Mouse (Mus musculus) midbrain, postnatal 0 days (tissue): ENCODE data around the gene Tti1. TPM values are rescaled to one million over a fixed set of nuclear protein-coding genes. Genes with fewer than 3 reads are reported as not detected.

Experiments used
- ATAC-seq: fragments of 200-750 bp; cut with Nextera tagmentation; 2 replicates; pipeline ENCODE4 v1.8.0; 2017; ENCODE audit warnings: moderate number of reproducible peaks, mild to moderate bottlenecking, moderate TSS enrichment, moderate library complexity; ENCODE audit not compliant: low FRiP score
- DNase-seq: peaks from one replicate; pipeline ENCODE4 v3.0.0-alpha.2; 2015; ENCODE audit warnings: low spot score
- H3K27ac ChIP-seq: fragments of 300-500 bp; sonication (generic); 2 replicates; pipeline ENCODE4 v1.5.1; 2014; ENCODE audit warnings: low read depth, mild to moderate bottlenecking, low read length, mixed read lengths
- H3K27me3 ChIP-seq: fragments of 300-500 bp; sonication (generic); 2 replicates; pipeline ENCODE4 v1.6.1; 2014; ENCODE audit warnings: low read length, control low read depth, mixed read lengths; ENCODE audit not compliant: insufficient read depth
- H3K36me3 ChIP-seq: fragments of 300-500 bp; sonication (generic); 2 replicates; pipeline ENCODE4 v1.6.1; 2014; ENCODE audit warnings: low read length, control low read depth, mixed read lengths; ENCODE audit not compliant: insufficient read depth
- H3K4me1 ChIP-seq: fragments of 300-500 bp; sonication (generic); 2 replicates; pipeline ENCODE4 v1.6.1; 2014; ENCODE audit warnings: mild to moderate bottlenecking, control low read depth, antibody characterized with exemption, low read length, mixed read lengths; ENCODE audit not compliant: insufficient read depth
- H3K4me2 ChIP-seq: fragments of 300-500 bp; sonication (generic); 2 replicates; pipeline ENCODE4 v1.6.1; 2014; ENCODE audit warnings: low read depth, mild to moderate bottlenecking, low read length, mixed read lengths; ENCODE audit not compliant: poor library complexity, severe bottlenecking
- H3K4me3 ChIP-seq: fragments of 300-500 bp; sonication (generic); 2 replicates; pipeline ENCODE4 v1.5.1; 2014; ENCODE audit warnings: low read depth, mild to moderate bottlenecking, low read length, moderate library complexity
- H3K9ac ChIP-seq: fragments of 300-500 bp; sonication (generic); replicated peaks from 2 replicates; pipeline ENCODE4 v1.6.1; 2014; ENCODE audit warnings: mild to moderate bottlenecking, low read length, moderate library complexity, mixed read lengths; ENCODE audit not compliant: poor library complexity, severe bottlenecking
- H3K9me3 ChIP-seq: fragments of 300-500 bp; sonication (generic); 2 replicates; pipeline ENCODE4 v1.6.1; 2016; ENCODE audit warnings: low read length, control low read depth
- CTCF ChIP-seq: IDR thresholded peaks from 2 replicates; pipeline ENCODE4 v1.5.1; 2016; ENCODE audit warnings: antibody characterized with exemption, mild to moderate bottlenecking
- WGBS: fragments of 180-500 bp; shearing (Covaris S2); extraction: QIAGEN DNeasy Blood & Tissue Kit; methylation state at CpG from one replicate; pipeline ENCODE4 v1.1.7; 2014; 5-methylcytosine and 5-hydroxymethylcytosine counted together
- polyA plus RNA-seq: library from polyadenylated mRNA; unstranded; fragments of >200 nt; fragmentation: Nextera tagmentation; extraction: Ambion mirVana; gene quantifications from 2 replicates; pipeline ENCODE4 v1.2.1, GENCODE M21; 2015
- total RNA-seq: library from RNA; depleted of rRNA; stranded (reverse); fragments of >200 nt; gene quantifications from 2 replicates; pipeline ENCODE4 v1.2.3, GENCODE M21; 2014

Gene Tti1
- total and polyA plus RNA-seq, 2 experiments from 2014 or later = 9.2 to 13.5 TPM

DNA sequence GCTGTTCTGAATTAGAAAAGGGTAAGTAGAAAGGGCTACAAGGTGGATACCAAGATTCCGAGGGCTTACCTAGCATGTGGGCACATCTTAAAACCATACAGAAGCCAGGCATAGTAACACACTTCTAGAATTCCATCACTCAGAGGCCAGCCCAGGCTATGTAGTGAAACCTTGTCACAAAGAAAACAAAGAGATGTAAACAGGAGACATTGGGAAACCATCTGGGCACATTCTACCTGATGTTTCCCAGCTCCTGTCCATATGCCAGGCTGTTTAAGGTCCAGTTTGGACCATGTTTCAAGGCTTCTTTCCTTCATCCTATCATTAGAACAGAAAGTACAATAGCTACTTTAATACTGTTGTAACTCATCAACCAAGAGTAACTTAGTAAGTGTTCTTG, 9.3 kb upstream of the Tti1 start:
- 88% methylated on average over 1 of the region's 1 CpGs for WGBS
- no peaks in the 10 kb centered on the region for H3K27me3 ChIP-seq
- TF ChIP-seq CTCF = no peak
- H3K27ac ChIP-seq = no peak overlapping the region
- no peak overlapping the region for H3K9ac ChIP-seq
- H3K36me3 ChIP-seq = peaks cover 18% of the 10 kb centered on the region
- no peaks in the 10 kb centered on the region for H3K4me1 ChIP-seq
- H3K9me3 ChIP-seq = no peaks in the 10 kb centered on the region
- H3K4me2 ChIP-seq = no peak overlapping the region
- DNase-seq (no peak), ATAC-seq (no peak)
- no peak overlapping the region for H3K4me3 ChIP-seq

DNA sequence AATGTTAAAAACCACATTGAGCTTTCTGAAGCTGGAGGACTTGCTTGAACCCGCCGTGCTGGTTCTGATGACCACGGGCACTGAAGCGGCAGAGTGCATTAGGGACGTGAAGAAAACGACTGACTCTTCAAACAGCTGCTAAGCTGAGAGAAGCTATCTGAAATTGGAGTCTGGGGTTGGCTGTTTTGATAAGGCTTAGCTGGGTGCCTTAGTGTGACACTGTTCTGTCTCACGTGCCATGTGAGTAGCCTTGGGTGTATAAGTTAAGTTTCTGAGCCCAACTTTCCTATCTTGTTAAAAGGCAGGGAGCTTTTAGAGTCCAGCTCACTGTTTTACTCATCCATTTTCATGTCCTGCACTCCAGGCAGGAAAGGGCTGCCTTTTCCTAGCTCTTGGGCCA, 8.7 kb upstream of the Tti1 start:
- TF ChIP-seq CTCF = no peak
- DNase-seq = no peak
- no peak overlapping the region for H3K4me3 ChIP-seq
- H3K4me2 ChIP-seq = no peak overlapping the region
- H3K4me1 ChIP-seq = no peaks in the 10 kb centered on the region; the same call in 1 of the 2 replicates
- H3K9me3 ChIP-seq = no peaks in the 10 kb centered on the region
- H3K9ac ChIP-seq = no peak overlapping the region
- no peaks in the 10 kb centered on the region for H3K27me3 ChIP-seq
- peaks cover 18% of the 10 kb centered on the region for H3K36me3 ChIP-seq
- H3K27ac ChIP-seq = no peak overlapping the region
- ATAC-seq = no peak
- WGBS = 89% methylated on average over 7 of the region's 7 CpGs

DNA sequence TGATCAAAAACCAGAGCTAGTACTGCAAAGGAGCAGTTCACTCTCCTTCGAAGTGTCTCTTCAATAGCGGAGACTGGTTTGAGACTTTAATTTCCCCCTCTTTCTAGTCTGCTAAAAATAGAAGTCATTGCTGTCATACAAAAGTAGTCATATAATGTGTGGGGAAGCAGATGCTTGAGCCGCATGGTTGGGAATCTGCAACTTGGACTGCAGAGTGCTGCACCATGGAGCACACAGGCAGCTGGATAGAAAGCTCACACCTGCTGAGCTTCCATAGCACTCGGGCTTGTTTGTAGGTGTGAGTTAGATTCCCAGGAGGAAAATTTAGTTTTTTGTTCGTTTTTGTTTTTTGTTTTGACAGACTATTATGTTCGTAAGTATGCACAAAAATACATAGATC, 8.2 kb upstream of the Tti1 start:
- H3K36me3 ChIP-seq = peaks cover 16% of the 10 kb centered on the region
- H3K27me3 ChIP-seq = no peaks in the 10 kb centered on the region
- H3K27ac ChIP-seq = no peak overlapping the region
- no peaks in the 10 kb centered on the region for H3K9me3 ChIP-seq
- H3K4me1 ChIP-seq = no peaks in the 10 kb centered on the region; the same call in 1 of the 2 replicates
- ATAC-seq = no peak
- H3K4me2 ChIP-seq = no peak overlapping the region
- DNase-seq = no peak
- no peak for TF ChIP-seq CTCF
- H3K4me3 ChIP-seq = no peak overlapping the region
- WGBS = 88% methylated on average over 6 of the region's 6 CpGs
- H3K9ac ChIP-seq = no peak overlapping the region

DNA sequence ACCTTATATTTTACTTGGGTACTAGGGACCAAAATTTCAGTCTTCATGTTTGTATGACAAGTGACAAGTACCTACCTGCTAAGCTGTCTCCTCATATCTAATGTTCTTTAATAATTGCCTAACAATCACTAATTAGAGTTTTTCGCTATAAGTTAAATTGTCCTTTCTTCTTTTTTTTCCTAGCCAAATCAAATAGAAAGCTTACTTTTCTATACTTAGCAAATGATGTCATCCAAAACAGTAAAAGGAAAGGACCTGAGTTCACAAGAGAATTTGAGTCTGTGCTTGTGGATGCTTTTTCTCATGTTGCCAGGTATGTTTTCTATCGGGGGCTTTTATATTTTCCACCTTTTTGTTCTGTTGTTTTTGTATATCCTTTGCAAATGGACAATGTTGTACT, 7.6 kb upstream of the Tti1 start:
- H3K27ac ChIP-seq = no peak overlapping the region
- H3K36me3 ChIP-seq = peaks cover 13% of the 10 kb centered on the region
- no peak overlapping the region for H3K9ac ChIP-seq
- H3K4me3 ChIP-seq = no peak overlapping the region
- WGBS = 89% methylated on average over 2 of the region's 2 CpGs
- DNase-seq (no peak), ATAC-seq (no peak)
- no peaks in the 10 kb centered on the region; the same call in 1 of the 2 replicates for H3K4me1 ChIP-seq
- H3K4me2 ChIP-seq = no peak overlapping the region
- H3K9me3 ChIP-seq = no peaks in the 10 kb centered on the region
- no peak for TF ChIP-seq CTCF
- no peaks in the 10 kb centered on the region for H3K27me3 ChIP-seq

DNA sequence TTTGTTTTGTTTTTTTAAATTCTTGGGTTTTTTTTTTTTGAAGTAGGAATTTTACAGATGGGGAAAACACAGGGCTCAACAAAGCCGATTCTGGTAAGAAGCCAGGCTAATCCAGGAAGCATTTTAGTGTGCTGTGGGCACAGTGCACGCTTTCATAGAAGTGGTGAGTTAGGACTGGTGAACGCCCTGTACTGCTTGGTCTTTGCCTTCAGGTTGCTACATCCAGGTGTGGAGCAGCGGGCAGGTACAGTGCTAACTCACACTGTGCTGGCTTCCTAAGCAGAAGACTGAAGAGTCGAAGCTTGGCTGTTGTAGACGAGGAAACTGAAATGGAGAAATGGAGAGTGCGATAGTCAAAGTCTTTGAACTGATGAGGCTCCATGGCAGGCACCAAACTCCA, 1.8 kb upstream of the Tti1 start:
- no peak for TF ChIP-seq CTCF
- no peak for ATAC-seq
- H3K4me1 ChIP-seq = peaks cover 13% of the 10 kb centered on the region

DNA sequence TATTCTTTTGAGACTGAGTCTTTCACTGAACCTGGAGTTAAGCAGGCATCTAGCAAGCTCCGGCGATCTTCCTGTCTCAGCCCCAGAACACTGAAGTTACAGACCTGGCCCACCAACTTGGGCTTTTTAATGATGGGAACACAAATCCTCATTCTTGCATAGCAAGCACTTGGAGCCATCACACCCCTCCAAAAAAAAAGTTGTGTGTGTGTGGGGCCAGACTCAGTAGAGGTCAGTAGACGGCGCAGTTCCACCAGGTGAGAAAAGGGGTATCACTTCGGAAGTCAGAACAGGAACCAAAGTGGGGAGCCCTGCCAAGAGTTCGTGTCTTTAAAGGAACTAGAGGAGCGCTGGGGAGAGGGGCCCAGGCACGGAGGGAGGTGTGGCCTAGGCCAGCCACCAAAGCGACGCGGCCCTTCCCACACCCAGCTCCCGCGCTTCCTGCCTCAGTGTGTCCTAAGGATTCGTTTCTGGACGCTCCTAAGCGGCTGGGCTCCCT, 329 bp downstream of the Tti1 start:
- TF ChIP-seq CTCF = peak; percentile 46
- peak overlapping the region; percentile 83 for H3K27ac ChIP-seq
- 3% methylated on average over 14 of the region's 16 CpGs for WGBS
- DNase-seq (no peak), ATAC-seq (no peak)
- no peaks in the 10 kb centered on the region for H3K27me3 ChIP-seq
- peak overlapping the region; percentile 80 for H3K9ac ChIP-seq
- H3K4me1 ChIP-seq = peaks cover 13% of the 10 kb centered on the region
- H3K4me3 ChIP-seq = peak overlapping the region; percentile 77
- H3K36me3 ChIP-seq = no peaks in the 10 kb centered on the region
- no peaks in the 10 kb centered on the region for H3K9me3 ChIP-seq
- peak overlapping the region; percentile 73 for H3K4me2 ChIP-seq

More for the DNA sequence above, 1.8 kb upstream of the Tti1 start:
- Histone ChIP-seq H3K4me2 (peak overlapping the region; percentile 73), H3K36me3 (no peaks in the 10 kb centered on the region), H3K4me3 (peak overlapping the region; percentile 77), H3K9me3 (no peaks in the 10 kb centered on the region), H3K27ac (no peak overlapping the region), H3K27me3 (no peaks in the 10 kb centered on the region), H3K9ac (no peak overlapping the region)
- no peak for DNase-seq
- WGBS = 84% methylated on average over 7 of the region's 7 CpGs
